Mouse (Mus musculus) hindbrain, embryonic 14.5 days (tissue): ENCODE results near the gene Msi2. TPM values are rescaled to one million over a fixed set of nuclear protein-coding genes. Genes with fewer than 3 reads are reported as not detected.

Experiments used
- ATAC-seq: fragments of 200-750 bp; cut with Nextera tagmentation; 2 replicates; pipeline ENCODE4 v1.8.0; 2017; ENCODE audit warnings: moderate number of reproducible peaks, mild to moderate bottlenecking, moderate TSS enrichment, moderate library complexity; ENCODE audit not compliant: low FRiP score
- DNase-seq: peaks from one replicate; pipeline ENCODE4 v3.0.0-alpha.2; 2015; ENCODE audit warnings: low spot score
- H3K27ac ChIP-seq: fragments of 300-500 bp; sonication (generic); 2 replicates; pipeline ENCODE4 v1.5.1; 2014; ENCODE audit warnings: mild to moderate bottlenecking, moderate library complexity
- H3K27me3 ChIP-seq: fragments of 300-500 bp; sonication (generic); 2 replicates; pipeline ENCODE4 v1.6.1; 2014; ENCODE audit warnings: mild to moderate bottlenecking, low read length, mixed read lengths; ENCODE audit not compliant: control insufficient read depth, insufficient read depth
- H3K36me3 ChIP-seq: fragments of 300-500 bp; sonication (generic); replicated peaks from 2 replicates; pipeline ENCODE4 v1.6.1; 2014; ENCODE audit not compliant: control insufficient read depth, insufficient read depth
- H3K4me1 ChIP-seq: fragments of 300-500 bp; sonication (generic); replicated peaks from 2 replicates; pipeline ENCODE4 v1.6.1; 2014; ENCODE audit warnings: antibody characterized with exemption, low read length, mixed read lengths; ENCODE audit not compliant: control insufficient read depth, insufficient read depth
- H3K4me2 ChIP-seq: fragments of 300-500 bp; sonication (generic); replicated peaks from 2 replicates; pipeline ENCODE4 v1.6.1; 2014; ENCODE audit warnings: mild to moderate bottlenecking, moderate library complexity
- H3K4me3 ChIP-seq: fragments of 300-500 bp; sonication (generic); replicated peaks from 2 replicates; pipeline ENCODE4 v1.5.1; 2014; ENCODE audit warnings: mild to moderate bottlenecking, low read length
- H3K9ac ChIP-seq: fragments of 300-500 bp; sonication (generic); 2 replicates; pipeline ENCODE4 v1.6.1; 2014
- H3K9me3 ChIP-seq: fragments of 300-500 bp; sonication (generic); 2 replicates; pipeline ENCODE4 v1.6.1; 2016; ENCODE audit warnings: low read length; ENCODE audit not compliant: control insufficient read depth
- WGBS: fragments of 180-500 bp; shearing (Covaris S2); extraction: QIAGEN DNeasy Blood & Tissue Kit; methylation state at CpG from one replicate; pipeline ENCODE4 v1.1.7; 2014; 5-methylcytosine and 5-hydroxymethylcytosine counted together
- polyA plus RNA-seq: library from polyadenylated mRNA; unstranded; fragments of >200 nt; fragmentation: Nextera tagmentation; extraction: Ambion mirVana; gene quantifications from 2 replicates; pipeline ENCODE4 v1.2.1, GENCODE M21; 2014

The Msi2 gene
- polyA plus RNA-seq, 1 experiment from 2014 or later, result 26.5 TPM

DNA sequence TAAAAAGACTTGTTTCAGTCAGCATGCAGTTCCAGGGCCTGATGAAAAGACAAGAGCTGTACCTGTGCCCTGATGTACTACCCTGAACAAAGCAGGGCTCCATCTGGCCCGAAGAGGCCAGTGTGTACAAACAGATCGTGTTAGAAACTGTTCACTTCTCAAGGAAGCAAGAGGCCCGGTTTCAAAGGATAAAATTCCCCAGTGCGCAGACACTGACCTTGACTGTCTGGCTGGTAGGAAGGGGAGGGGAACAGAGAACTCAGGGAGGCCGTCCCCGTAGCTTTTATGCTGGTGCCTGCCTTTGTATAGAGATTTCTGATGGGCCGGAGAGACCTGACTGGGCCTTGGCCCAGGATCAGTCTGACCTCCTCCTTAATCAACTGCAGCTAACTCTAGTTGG, 316.0 kb downstream of the Msi2 start:
- 20% methylated on average over 7 of the region's 7 CpGs for WGBS
- Histone ChIP-seq H3K4me1 (peaks cover 83% of the 10 kb centered on the region), H3K9ac (0 out of 2 replicates have a peak overlapping the region, but pooled peaks have one; percentile 21)

DNA sequence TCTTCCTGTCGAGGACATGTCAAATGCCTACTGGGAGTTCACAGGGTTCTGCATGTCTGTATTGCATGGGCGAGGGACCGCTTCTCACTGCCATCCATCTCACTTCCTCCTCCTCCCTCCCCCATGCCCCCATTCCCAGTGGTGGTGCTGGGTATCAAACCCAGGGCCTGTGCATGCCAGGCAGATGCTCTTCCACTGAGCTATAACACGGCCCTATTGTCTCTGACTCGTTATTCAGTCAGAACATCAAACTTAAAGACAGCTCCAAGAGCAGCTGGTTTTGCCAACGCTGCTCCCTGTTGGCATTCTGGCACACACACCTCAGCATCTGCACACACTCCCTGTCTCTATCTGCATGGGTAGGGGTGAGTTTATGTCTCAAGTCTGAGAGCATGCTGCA, 317.0 kb downstream of the Msi2 start:
- peak overlapping the region; percentile 85 for H3K27ac ChIP-seq
- H3K9me3 ChIP-seq, result no peaks in the 10 kb centered on the region
- no peak overlapping the region for H3K4me2 ChIP-seq
- ATAC-seq, result peak; percentile 10; the same call in 1 of the 2 replicates
- H3K27me3 ChIP-seq, result no peaks in the 10 kb centered on the region
- H3K36me3 ChIP-seq, result no peaks in the 10 kb centered on the region; the same call in 1 of the 2 replicates
- H3K9ac ChIP-seq, result no peak overlapping the region
- WGBS, result 40% methylated on average over 6 of the region's 6 CpGs
- H3K4me3 ChIP-seq, result no peak overlapping the region
- no peak for DNase-seq
- H3K4me1 ChIP-seq, result peaks cover 79% of the 10 kb centered on the region

More for the DNA sequence above, 316.0 kb downstream of the Msi2 start:
- Histone ChIP-seq H3K9me3 (no peaks in the 10 kb centered on the region), H3K36me3 (no peaks in the 10 kb centered on the region; the same call in 1 of the 2 replicates), H3K4me3 (no peak overlapping the region), H3K4me2 (no peak overlapping the region), H3K27me3 (no peaks in the 10 kb centered on the region), H3K27ac (peak overlapping the region; percentile 85)
- ATAC-seq (no peak), DNase-seq (no peak)

DNA sequence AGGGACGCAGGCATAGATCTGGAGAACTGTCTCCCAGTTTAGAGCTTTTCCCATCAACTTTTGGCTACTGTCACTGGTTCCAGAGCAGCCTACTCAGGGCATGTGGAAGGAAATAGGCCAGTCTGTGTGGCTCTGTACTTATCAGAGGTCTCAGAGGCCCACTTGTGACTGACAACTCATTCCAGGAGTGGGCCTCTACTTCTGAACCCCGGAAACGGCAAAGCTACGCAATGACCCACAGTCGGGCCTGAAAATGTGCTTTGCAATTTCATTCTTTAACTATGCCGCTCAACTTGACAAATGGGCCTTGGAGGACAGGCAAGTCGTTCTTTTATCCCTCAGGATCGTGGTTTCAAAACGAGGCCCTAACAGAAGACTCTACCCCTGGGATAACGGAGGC, 317.4 kb downstream of the Msi2 start:
- no peaks in the 10 kb centered on the region; the same call in 1 of the 2 replicates for H3K36me3 ChIP-seq
- no peak overlapping the region for H3K4me3 ChIP-seq
- H3K27me3 ChIP-seq, result no peaks in the 10 kb centered on the region
- peak overlapping the region; percentile 85 for H3K27ac ChIP-seq
- peaks cover 77% of the 10 kb centered on the region for H3K4me1 ChIP-seq
- no peak overlapping the region for H3K4me2 ChIP-seq
- 58% methylated on average over 10 of the region's 10 CpGs for WGBS
- ATAC-seq (no peak), DNase-seq (no peak)
- H3K9ac ChIP-seq, result no peak overlapping the region
- H3K9me3 ChIP-seq, result no peaks in the 10 kb centered on the region

DNA sequence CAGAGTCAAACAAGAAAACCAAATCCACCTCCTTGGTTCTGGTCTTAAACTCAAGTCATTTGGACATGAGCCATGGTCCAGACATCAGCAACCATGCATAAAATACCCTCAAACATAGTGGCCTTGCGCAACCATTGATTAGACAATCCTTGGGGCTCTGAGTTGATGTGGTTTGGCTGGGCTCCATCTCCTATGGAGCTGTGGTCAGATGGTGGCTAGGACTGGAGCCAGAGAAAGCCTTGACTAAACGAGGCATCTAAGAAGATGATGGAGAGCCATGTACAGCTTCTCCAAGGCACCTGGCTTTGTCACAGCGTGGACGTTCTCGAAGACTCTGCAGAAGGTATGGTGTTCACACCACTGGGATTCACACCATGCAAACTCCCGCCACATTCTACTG, 318.1 kb downstream of the Msi2 start:
- peaks cover 80% of the 10 kb centered on the region for H3K4me1 ChIP-seq
- no peak overlapping the region for H3K4me2 ChIP-seq
- DNase-seq, result no peak
- 71% methylated on average over 6 of the region's 6 CpGs for WGBS
- no peaks in the 10 kb centered on the region for H3K27me3 ChIP-seq
- no peak overlapping the region for H3K4me3 ChIP-seq
- no peak for ATAC-seq
- H3K9ac ChIP-seq, result no peak overlapping the region
- H3K27ac ChIP-seq, result peak overlapping the region; percentile 85
- H3K36me3 ChIP-seq, result no peaks in the 10 kb centered on the region; the same call in 1 of the 2 replicates
- no peaks in the 10 kb centered on the region for H3K9me3 ChIP-seq

DNA sequence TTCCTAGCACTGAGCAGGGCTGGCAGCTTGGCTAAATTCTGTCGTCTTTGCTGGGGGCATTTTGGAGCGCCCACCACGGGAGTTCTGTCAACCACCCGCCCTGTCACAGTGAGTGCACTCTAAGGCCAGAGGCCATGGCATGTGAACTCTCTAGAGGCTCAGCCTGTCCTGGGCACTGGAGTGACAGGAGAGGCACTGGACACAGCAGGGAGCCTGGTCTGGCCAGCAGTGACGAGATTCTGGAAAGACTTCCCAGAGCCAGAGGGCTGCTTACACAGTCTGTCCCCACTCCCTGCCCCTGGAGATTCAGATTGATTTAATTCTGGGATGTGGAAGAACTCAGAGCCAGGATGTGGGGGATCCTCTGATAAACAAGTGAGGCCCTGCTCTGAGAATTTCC, 318.9 kb downstream of the Msi2 start:
- Histone ChIP-seq H3K4me1 (peaks cover 80% of the 10 kb centered on the region), H3K9ac (no peak overlapping the region), H3K4me2 (no peak overlapping the region), H3K27me3 (no peaks in the 10 kb centered on the region), H3K9me3 (no peaks in the 10 kb centered on the region), H3K27ac (peak overlapping the region; percentile 59), H3K4me3 (no peak overlapping the region), H3K36me3 (no peaks in the 10 kb centered on the region; the same call in 1 of the 2 replicates)
- DNase-seq, result no peak
- ATAC-seq, result no peak
- 36% methylated on average over 5 of the region's 5 CpGs for WGBS

DNA sequence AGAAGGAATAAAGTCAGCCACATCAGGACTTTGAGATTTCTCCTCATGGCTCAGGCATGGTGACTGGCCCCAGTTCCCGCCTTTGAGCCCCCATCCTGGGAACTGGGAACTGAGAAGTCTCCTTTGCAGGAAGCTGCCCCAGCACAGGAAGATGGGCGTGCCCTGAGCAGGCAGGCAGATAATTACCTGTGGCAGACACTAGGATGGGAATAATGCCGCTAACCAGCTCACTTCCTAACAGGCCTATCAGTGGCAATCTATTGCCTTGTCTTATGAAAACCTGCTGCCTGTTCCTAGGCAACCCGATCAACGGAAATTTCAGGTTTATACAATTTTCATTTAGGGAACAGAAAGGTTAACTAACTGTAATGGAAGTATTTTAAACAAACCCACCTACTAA, 319.3 kb downstream of the Msi2 start:
- WGBS, result 58% methylated on average over 5 of the region's 5 CpGs

DNA sequence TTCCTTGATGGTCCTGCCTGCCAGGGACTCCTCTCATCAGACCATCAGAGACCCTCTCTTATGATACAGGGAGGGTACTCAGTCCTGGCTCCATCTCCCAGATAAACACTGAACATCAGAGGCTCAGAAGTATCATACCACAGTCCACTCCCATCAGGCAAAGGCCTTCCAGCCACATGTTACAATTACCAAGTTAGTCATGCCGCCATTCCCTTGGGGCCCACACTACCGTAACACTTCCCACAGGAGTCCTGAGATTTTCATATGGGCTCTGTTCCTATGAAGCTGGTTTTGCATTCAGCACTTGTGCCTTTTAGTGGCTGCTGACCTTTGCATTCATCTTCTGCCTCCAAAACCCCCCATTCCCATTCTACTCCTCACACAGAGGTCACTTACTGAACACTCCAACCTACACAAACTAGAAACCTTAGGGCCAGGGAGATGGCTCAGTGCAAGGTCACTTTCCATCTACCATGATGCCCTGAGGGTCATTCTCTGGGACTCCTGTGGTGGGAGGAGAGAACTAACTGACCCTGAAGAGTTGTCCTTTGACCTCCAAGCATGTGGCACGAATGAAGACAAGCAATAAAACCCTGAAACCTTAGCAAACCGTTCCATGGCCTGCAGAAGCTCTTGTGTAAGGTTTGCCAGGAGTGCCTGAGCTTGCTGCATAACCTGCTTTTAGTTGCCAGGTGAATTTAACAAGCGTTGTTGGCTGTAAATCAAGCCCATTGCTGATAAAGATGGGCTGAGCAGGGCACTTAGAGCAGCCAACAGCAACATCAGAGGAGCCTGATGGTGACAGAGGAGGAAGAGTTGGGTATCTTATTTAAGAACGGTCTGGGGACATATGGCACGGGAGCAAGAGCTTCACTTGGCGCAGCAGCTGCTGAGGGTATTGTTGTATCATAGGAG, 323.0 kb downstream of the Msi2 start:
- Histone ChIP-seq H3K27me3 (no peaks in the 10 kb centered on the region), H3K36me3 (no peaks in the 10 kb centered on the region; the same call in none of the 2 replicates), H3K9me3 (no peaks in the 10 kb centered on the region), H3K4me3 (no peak overlapping the region), H3K4me1 (peaks cover 49% of the 10 kb centered on the region), H3K9ac (peak overlapping the region; percentile 6; the same call in 1 of the 2 replicates), H3K27ac (peak overlapping the region; percentile 83), H3K4me2 (no peak overlapping the region)
- no peak for ATAC-seq
- no peak for DNase-seq
- WGBS, result 46% methylated on average over 8 of the region's 8 CpGs

More for the DNA sequence above, 319.3 kb downstream of the Msi2 start:
- no peak for ATAC-seq
- H3K36me3 ChIP-seq, result no peaks in the 10 kb centered on the region; the same call in 1 of the 2 replicates
- H3K27ac ChIP-seq, result peak overlapping the region; percentile 59; the same call in 1 of the 2 replicates
- H3K4me2 ChIP-seq, result no peak overlapping the region
- DNase-seq, result no peak
- no peaks in the 10 kb centered on the region for H3K27me3 ChIP-seq
- no peak overlapping the region for H3K9ac ChIP-seq
- no peaks in the 10 kb centered on the region for H3K9me3 ChIP-seq
- no peak overlapping the region for H3K4me3 ChIP-seq
- H3K4me1 ChIP-seq, result peaks cover 80% of the 10 kb centered on the region

DNA sequence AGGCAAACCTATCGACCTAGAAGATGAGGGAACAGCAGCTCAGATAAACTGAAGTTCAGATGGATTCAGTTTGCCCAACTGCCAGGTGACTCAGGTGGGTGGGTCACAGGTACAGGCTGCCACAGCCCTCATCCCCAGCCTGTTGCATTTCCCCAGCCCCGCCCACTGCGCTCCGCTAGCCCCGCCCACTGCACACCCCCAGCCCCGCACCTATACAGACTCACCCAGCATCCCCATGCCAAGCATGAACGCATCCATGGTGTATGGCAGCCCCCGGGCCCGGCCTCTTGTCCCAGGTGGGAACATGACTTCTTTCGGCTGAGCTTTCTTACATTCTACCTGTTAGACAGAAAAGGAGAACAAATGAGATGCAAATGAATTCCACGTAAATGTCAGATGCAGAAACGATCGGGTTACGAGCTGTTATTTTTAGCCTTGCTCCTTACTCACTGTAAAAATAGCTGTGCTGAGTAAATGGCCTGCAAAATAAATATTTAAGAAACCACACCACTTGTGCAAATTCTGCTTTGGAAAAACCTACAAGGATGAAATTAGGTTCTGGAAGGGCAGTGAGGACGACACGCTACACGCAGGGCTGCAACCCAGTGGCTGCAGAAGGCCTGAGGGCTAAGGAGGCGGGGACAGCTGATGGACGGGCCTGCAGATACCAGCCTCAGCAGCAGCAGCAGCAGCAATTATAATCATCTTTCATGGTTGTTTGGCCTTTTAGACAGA, 323.8 kb downstream of the Msi2 start:
- Histone ChIP-seq H3K9me3 (no peaks in the 10 kb centered on the region), H3K4me3 (no peak overlapping the region), H3K4me2 (no peak overlapping the region), H3K27ac (peak overlapping the region; percentile 83), H3K9ac (peak overlapping the region; percentile 6; the same call in 1 of the 2 replicates), H3K36me3 (no peaks in the 10 kb centered on the region; the same call in none of the 2 replicates), H3K4me1 (peaks cover 51% of the 10 kb centered on the region), H3K27me3 (no peaks in the 10 kb centered on the region)
- DNase-seq, result no peak
- ATAC-seq, result no peak
- 46% methylated on average over 19 of the region's 19 CpGs for WGBS

DNA sequence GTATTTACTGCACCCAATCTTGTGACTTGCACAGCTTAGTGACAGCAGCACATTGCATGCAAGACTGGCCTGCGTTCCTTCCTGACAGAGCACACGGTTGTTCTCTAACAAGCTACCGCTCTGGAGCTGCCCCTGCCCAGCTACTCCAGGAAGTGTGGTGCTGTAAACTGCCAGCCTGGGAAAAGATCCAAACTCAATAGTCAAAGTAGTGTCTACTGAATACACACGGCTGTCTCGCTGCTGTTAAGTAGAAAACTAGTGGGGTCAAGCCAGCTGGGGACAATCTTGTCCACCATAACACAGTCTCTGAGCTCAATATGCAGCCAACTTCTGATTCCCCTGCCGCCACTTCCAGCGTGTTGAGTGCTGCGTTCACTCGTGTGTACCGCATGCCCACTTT, 325.6 kb downstream of the Msi2 start:
- H3K4me3 ChIP-seq, result no peak overlapping the region
- no peak overlapping the region for H3K9ac ChIP-seq
- peaks cover 48% of the 10 kb centered on the region for H3K4me1 ChIP-seq
- no peaks in the 10 kb centered on the region for H3K27me3 ChIP-seq
- H3K9me3 ChIP-seq, result no peaks in the 10 kb centered on the region
- H3K4me2 ChIP-seq, result no peak overlapping the region
- DNase-seq, result no peak
- 87% methylated on average over 10 of the region's 10 CpGs for WGBS
- H3K27ac ChIP-seq, result peak overlapping the region; percentile 67
- 0 out of 2 replicates have a peak, but pooled peaks have one; percentile 36 for ATAC-seq
- H3K36me3 ChIP-seq, result no peaks in the 10 kb centered on the region; the same call in none of the 2 replicates
